ENCODE assay signal across 8 mouse cellular contexts in the genomic region with DNA sequence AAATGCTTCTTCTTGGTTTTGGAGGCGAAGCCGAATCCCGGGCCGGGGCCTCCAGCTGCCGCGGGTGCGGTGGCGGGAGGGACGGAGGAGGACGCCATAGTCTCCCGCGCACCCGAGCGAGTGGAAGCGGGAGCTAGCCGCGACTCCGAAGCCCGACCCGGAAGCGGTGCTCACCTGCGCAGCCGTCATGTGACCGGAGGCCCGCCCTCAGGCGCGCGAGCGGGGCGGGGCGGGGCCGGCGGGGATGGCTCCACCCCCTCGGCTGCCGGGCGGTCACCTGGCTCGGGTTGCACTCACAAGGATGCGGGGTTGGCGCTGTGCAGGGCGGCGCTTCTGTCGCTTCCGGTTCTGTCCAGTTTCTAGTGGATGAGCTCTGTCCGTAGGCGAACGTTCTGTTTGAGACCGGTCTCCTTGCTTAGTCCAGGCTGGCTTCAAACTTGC. TPM values are rescaled to one million over a fixed set of nuclear protein-coding genes. Genes with fewer than 3 reads are reported as not detected.
DNase-seq lines count a peak whose midpoint lies in the region; ATAC-seq and TF ChIP-seq lines count a peak whose summit lies in the region.

A gene (minus strand): TSS at position 172 of the 441 bp plus-strand sequence.

- peak within 1 kb of the TSS; percentile 75 for H3K9ac ChIP-seq in kidney, embryonic 15.5 days
- H3K9ac ChIP-seq in liver, adult 2 months (ENCODE audit: low read depth, low read length), result peak within 1 kb of the TSS; percentile 86

- H3K4me2 ChIP-seq in kidney, embryonic 15.5 days, result peak within 1 kb of the TSS; percentile 92
- H3K4me2 ChIP-seq in myocyte (ENCODE audit: low read depth), result peak within 1 kb of the TSS; percentile 81

- under 1% methylated on average over 46 of the region's 47 CpGs for WGBS in heart, embryonic 10.5 days
- WGBS in kidney, embryonic 15.5 days, result under 1% methylated on average over 47 of the region's 47 CpGs
- under 1% methylated on average over 47 of the region's 47 CpGs for WGBS in liver, adult 2 months

- H3K27ac ChIP-seq in heart, embryonic 10.5 days, result peak within 1 kb of the TSS; percentile 88
- H3K27ac ChIP-seq in kidney, embryonic 15.5 days, result peak within 1 kb of the TSS; percentile 94
- 0 out of 2 replicates have a peak within 1 kb of the TSS, but pooled peaks have one; percentile 24 for H3K27ac ChIP-seq in liver, adult 2 months (replicated peaks; ENCODE audit: insufficient read depth, low read depth, low read length)

- no peak for TF ChIP-seq CTCF in brain, embryonic 14.5 days (IDR thresholded peaks at IDR 0.05; ENCODE audit: borderline replicate concordance, extremely low read depth, insufficient read depth, insufficient read length)
- no peak for TF ChIP-seq CTCF in liver, adult 2 months (IDR thresholded peaks at IDR 0.05; ENCODE audit: low read depth, low read length)

- ATAC-seq in kidney, embryonic 15.5 days (replicated peaks; ENCODE audit: low FRiP score), result peak; percentile 97

- peaks cover 42% of the 10 kb centered on the region for H3K36me3 ChIP-seq in erythroblast, embryonic 14.5 days (ENCODE audit: control insufficient read depth)
- peaks cover 21% of the 10 kb centered on the region for H3K36me3 ChIP-seq in heart, embryonic 10.5 days
- H3K36me3 ChIP-seq in kidney, embryonic 15.5 days, result peaks cover 20% of the 10 kb centered on the region
- no peaks in the 10 kb centered on the region for H3K36me3 ChIP-seq in liver, adult 2 months (ENCODE audit: control insufficient read depth, insufficient read depth, low read length)
- H3K36me3 ChIP-seq in myocyte (ENCODE audit: control insufficient read depth, insufficient read depth), result peaks cover 11% of the 10 kb centered on the region

- DNase-seq in CD4-positive helper T cell, adult 2 months (ENCODE audit: low read depth, low spot score), result peak; percentile 95
- DNase-seq in brain, embryonic 14.5 days (ENCODE audit: low read depth), result peak; percentile 93
- DNase-seq in heart, embryonic 10.5 days (ENCODE audit: low spot score), result peak; percentile 95
- peak; percentile 77 for DNase-seq in liver, adult 2 months (ENCODE audit: extremely low read depth, low read depth, low spot score)
- DNase-seq in spleen, postnatal 4 days (ENCODE audit: low spot score in 2 of 2), result peak; percentile 93 to 97

- H3K79me2 ChIP-seq in liver, adult 2 months (ENCODE audit: control insufficient read depth, insufficient read depth, low read length), result peaks cover 10% of the 10 kb centered on the region; the same call in 1 of the 2 replicates
- no peaks in the 10 kb centered on the region for H3K79me2 ChIP-seq in myocyte (ENCODE audit: control insufficient read depth, insufficient read depth)

- H3K9me3 ChIP-seq in erythroblast, embryonic 14.5 days (ENCODE audit: control insufficient read depth, low read length), result no peaks in the 10 kb centered on the region
- H3K9me3 ChIP-seq in heart, embryonic 10.5 days, result no peaks in the 10 kb centered on the region
- H3K9me3 ChIP-seq in kidney, embryonic 15.5 days (replicated peaks), result no peaks in the 10 kb centered on the region

- H3ac ChIP-seq in myocyte (ENCODE audit: control insufficient read depth, insufficient read length), result peak within 1 kb of the TSS; percentile 36

- H3K27me3 ChIP-seq in erythroblast, embryonic 14.5 days (ENCODE audit: control insufficient read depth), result no peaks in the 10 kb centered on the region
- no peaks in the 10 kb centered on the region for H3K27me3 ChIP-seq in heart, embryonic 10.5 days (ENCODE audit: insufficient read depth, poor library complexity, severe bottlenecking)
- no peaks in the 10 kb centered on the region for H3K27me3 ChIP-seq in kidney, embryonic 15.5 days
- no peaks in the 10 kb centered on the region for H3K27me3 ChIP-seq in liver, adult 2 months (ENCODE audit: control insufficient read depth, insufficient read depth, low read length)
- no peaks in the 10 kb centered on the region for H3K27me3 ChIP-seq in myocyte (ENCODE audit: control insufficient read depth, insufficient read depth, insufficient read length)

- peaks cover 82% of the 10 kb centered on the region for H3K4me1 ChIP-seq in erythroblast, embryonic 14.5 days (ENCODE audit: control insufficient read depth)
- H3K4me1 ChIP-seq in heart, embryonic 10.5 days, result peaks cover 20% of the 10 kb centered on the region
- peaks cover 21% of the 10 kb centered on the region for H3K4me1 ChIP-seq in kidney, embryonic 15.5 days
- peaks cover 6% of the 10 kb centered on the region for H3K4me1 ChIP-seq in liver, adult 2 months (ENCODE audit: control insufficient read depth, insufficient read depth, low read length)

- H3K4me3 ChIP-seq in erythroblast, embryonic 14.5 days (replicated peaks), result peak within 1 kb of the TSS; percentile 89
- H3K4me3 ChIP-seq in heart, embryonic 10.5 days, result peak within 1 kb of the TSS; percentile 94
- H3K4me3 ChIP-seq in kidney, embryonic 15.5 days (replicated peaks), result peak within 1 kb of the TSS; percentile 92
- peak within 1 kb of the TSS; percentile 87 for H3K4me3 ChIP-seq in liver, adult 2 months (ENCODE audit: insufficient read depth, low read depth, low read length)
- H3K4me3 ChIP-seq in myocyte, result peak within 1 kb of the TSS; percentile 49

- TF ChIP-seq POLR2A in brain, embryonic 14.5 days (IDR thresholded peaks at IDR 0.05; ENCODE audit: borderline replicate concordance, extremely low read depth, insufficient read depth, insufficient read length, poor library complexity, severe bottlenecking), result peak; percentile 73; the same call in 1 of the 2 replicates
- TF ChIP-seq POLR2A in liver, adult 2 months (IDR thresholded peaks at IDR 0.05; ENCODE audit: extremely low read depth, insufficient read depth, low read length), result peak; percentile 50; the same call in 1 of the 2 replicates
- peak; percentile 71 for TF ChIP-seq POLR2A in myocyte (IDR thresholded peaks at IDR 0.05; ENCODE audit: insufficient read length, low read depth)

TF ChIP-seq in myocyte, 11 proteins besides CTCF, POLR2A, EP300 and RAD21:
- TF ChIP-seq TCF3 (IDR thresholded peaks at IDR 0.05; ENCODE audit: insufficient read length, low read depth) (no peak), MYOG (IDR thresholded peaks at IDR 0.05; ENCODE audit: control insufficient read depth in 1 of 3, insufficient read depth in 1 of 3, insufficient read length in 2 of 3, low read depth in 2 of 3) (peak in 2 of 3 experiments; percentile 32 to 40), MYOD1 (IDR thresholded peaks at IDR 0.05; ENCODE audit: control insufficient read depth in 1 of 3, insufficient read length in 2 of 3, low read depth in 2 of 3) (peak in 1 of 3 experiments; percentile 42), USF1 (IDR thresholded peaks at IDR 0.05; ENCODE audit: low read depth) (peak; percentile 89), POLR2AphosphoS2 (IDR thresholded peaks at IDR 0.05; ENCODE audit: insufficient read length, low read depth) (peak; percentile 64), REST (IDR thresholded peaks at IDR 0.05; ENCODE audit: insufficient read depth, insufficient read length) (no peak), SRF (IDR thresholded peaks at IDR 0.05; ENCODE audit: control insufficient read depth, insufficient read length, low read depth) (peak; percentile 11)
TF ChIP-seq in myocyte: peak in this region for 5.

RNA-seq across cellular contexts. Expression of the gene that starts here (rescaled TPM):
- 20.2 and 24.7 TPM in 2 replicates for polyA plus RNA-seq in brain, embryonic 14.5 days (2012; rRNA removed)
- polyA plus RNA-seq in erythroblast, embryonic 14.5 days (2012), result 9.5 and 10.2 TPM in 2 replicates
- 27.9 and 29.3 TPM in 2 replicates for polyA plus RNA-seq in heart, embryonic 10.5 days (2016; fragmentation: Nextera tagmentation; extraction: Ambion mirVana)
- 41.1 and 43.5 TPM in 2 replicates for polyA plus RNA-seq in kidney, embryonic 15.5 days (2015; fragmentation: Nextera tagmentation; extraction: Ambion mirVana)
- total RNA-seq in liver, adult 2 months (2014; rRNA removed), result 8.9 and 10.7 TPM in 2 replicates
- 13.0 and 13.9 TPM in 2 replicates for polyA plus RNA-seq in liver, adult 2 months (2012; rRNA removed)
- polyA plus RNA-seq in myocyte (2012; fragmentation: generic; extraction: Trizol), result 22.5 TPM

Comparison
In these comparisons a context has a peak if more than half of its experiments do, and no peak if none do; other contexts are left out.
1. Peak in every context shown above with its lines: DNase-seq, ATAC-seq, H3K4me3 ChIP-seq and H3K27ac ChIP-seq.
2. H3K27ac ChIP-seq: peak in every context shown above with its lines; median percentile 94 in kidney, embryonic 15.5 days; 88 in heart, embryonic 10.5 days; 24 in liver, adult 2 months.